Mouse (Mus musculus): ENCODE data around the gene Acsl5. TPM values are rescaled to one million over a fixed set of nuclear protein-coding genes. Genes with fewer than 3 reads are reported as not detected.

Gene Acsl5
- total RNA-seq, 2 experiments from 2014 or later, result 28.7 to 38.4 TPM

GRCm38 (mm10) chr19:55319036-55319435 is 67.3 kb downstream of the Acsl5 start:
- DNase-seq (ENCODE audit: extremely low spot score in 1 of 2, low spot score in 1 of 2), result no peak

- DNase-seq (ENCODE audit: extremely low spot score in 1 of 2, low spot score in 1 of 2), result no peak
Observed at GRCm38 (mm10) chr19:55319521-55319920, 67.8 kb downstream of the Acsl5 start.

- no peak for DNase-seq (ENCODE audit: extremely low spot score in 1 of 2, low spot score in 1 of 2)
Observed at GRCm38 (mm10) chr19:55322604-55323003, 70.9 kb downstream of the Acsl5 start.

GRCm38 (mm10) chr19:55327510-55327909 is 75.8 kb downstream of the Acsl5 start:
- DNase-seq (ENCODE audit: extremely low spot score in 1 of 2, low spot score in 1 of 2), result no peak

GRCm38 (mm10) chr19:55331776-55332175 is 80.0 kb downstream of the Acsl5 start:
- no peak for DNase-seq (ENCODE audit: extremely low spot score in 1 of 2, low spot score in 1 of 2)

GRCm38 (mm10) chr19:55332641-55333268 is 81.0 kb downstream of the Acsl5 start:
- DNase-seq (ENCODE audit: extremely low spot score in 1 of 2, low spot score in 1 of 2), result peak; percentile 44 to 51

GRCm38 (mm10) chr19:55335881-55336280 is 84.1 kb downstream of the Acsl5 start:
- no peak for DNase-seq (ENCODE audit: extremely low spot score in 1 of 2, low spot score in 1 of 2)

GRCm38 (mm10) chr19:55336441-55336840 is 84.7 kb downstream of the Acsl5 start:
- DNase-seq (ENCODE audit: extremely low spot score in 1 of 2, low spot score in 1 of 2), result no peak

- DNase-seq (ENCODE audit: extremely low spot score in 1 of 2, low spot score in 1 of 2), result no peak
Observed at GRCm38 (mm10) chr19:55337066-55337465, 85.3 kb downstream of the Acsl5 start.

- DNase-seq (ENCODE audit: extremely low spot score in 1 of 2, low spot score in 1 of 2), result no peak
Observed at GRCm38 (mm10) chr19:55337664-55338063, 85.9 kb downstream of the Acsl5 start.

- DNase-seq (ENCODE audit: extremely low spot score in 1 of 2, low spot score in 1 of 2), result no peak
Observed at GRCm38 (mm10) chr19:55340521-55340920, 88.8 kb downstream of the Acsl5 start.

GRCm38 (mm10) chr19:55341377-55341776 is 89.6 kb downstream of the Acsl5 start:
- DNase-seq (ENCODE audit: extremely low spot score in 1 of 2, low spot score in 1 of 2), result no peak

GRCm38 (mm10) chr19:55342423-55342822 is 90.7 kb downstream of the Acsl5 start:
- DNase-seq (ENCODE audit: extremely low spot score in 1 of 2, low spot score in 1 of 2), result no peak

- DNase-seq (ENCODE audit: extremely low spot score in 1 of 2, low spot score in 1 of 2), result no peak
Observed at GRCm38 (mm10) chr19:55343274-55343673, 91.5 kb downstream of the Acsl5 start.

Other genes with a start within 250 kb of the Acsl5 start
- gene Gpam, start 124.7 kb upstream of the Acsl5 start, total RNA-seq (2021), result 10 to 100 TPM; 55.6 to 58.4 TPM
- gene Tectb, start 71.2 kb upstream of the Acsl5 start, total RNA-seq (2021), result under 1 TPM in 1 of 2 experiments, not detected in 1; 0.25 TPM
- gene Gucy2g, start 10.7 kb upstream of the Acsl5 start, total RNA-seq (2021), result under 1 TPM; 0.57 to 0.99 TPM
- gene Zdhhc6, start 64.1 kb downstream of the Acsl5 start, total RNA-seq (2021), result 10 to 100 TPM; 27.3 to 27.9 TPM
- 10 to 100 TPM; 53.6 to 56.2 TPM for gene Vti1a, start 64.4 kb downstream of the Acsl5 start, total RNA-seq (2021)